16 mouse cellular contexts compared by ENCODE assay signal in the genomic region with DNA sequence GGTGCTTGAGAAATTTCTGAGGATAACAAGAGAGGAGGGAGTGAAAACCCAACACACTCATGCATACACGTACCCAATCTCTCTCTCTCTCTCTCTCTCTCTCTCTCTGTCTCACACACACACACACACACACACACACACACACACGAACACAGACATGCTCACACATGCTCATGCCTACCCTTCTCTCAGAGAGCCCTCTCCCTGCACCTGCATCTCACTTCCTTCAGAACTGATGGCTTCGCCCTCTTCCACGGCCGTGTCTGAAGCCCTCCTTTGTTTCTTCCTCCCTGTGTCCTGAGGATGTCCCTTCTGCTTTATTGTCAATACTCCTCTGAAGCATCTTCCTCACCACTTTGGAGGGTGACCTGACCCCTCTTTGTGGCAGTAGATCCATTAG. TPM values are rescaled to one million over a fixed set of nuclear protein-coding genes. Genes with fewer than 3 reads are reported as not detected.
DNase-seq lines count a peak whose midpoint lies in the region; ATAC-seq lines count a peak whose summit lies in the region.
"Had no signal": no experiment of that assay in that cellular context is flagged by ENCODE, and none has a peak within 500 bp of the region (broad histone marks: within the 10 kb centered on the region; RNA-seq: fewer than 3 reads in every experiment).

No protein-coding gene starts in this region.

- H3K4me1 ChIP-seq in neural tube, embryonic 12.5 days, result peaks cover 25% of the 10 kb centered on the region
- H3K4me1 ChIP-seq in hindbrain, embryonic 11.5 days (replicated peaks; ENCODE audit: control insufficient read depth, insufficient read depth, low read length), result peaks cover 11% of the 10 kb centered on the region
- peaks cover 24% of the 10 kb centered on the region for H3K4me1 ChIP-seq in midbrain, embryonic 11.5 days (ENCODE audit: control insufficient read depth, insufficient read depth, low read length)
- H3K4me1 ChIP-seq: liver, embryonic 12.5 days had no signal

- WGBS in neural tube, embryonic 12.5 days, result 42% methylated on average over 5 of the region's 5 CpGs
- 29% methylated on average over 5 of the region's 5 CpGs for WGBS in hindbrain, embryonic 11.5 days
- WGBS in midbrain, embryonic 11.5 days, result 32% methylated on average over 5 of the region's 5 CpGs

- H3K4me3 ChIP-seq in neural tube, embryonic 12.5 days, result no peak overlapping the region
- H3K4me3 ChIP-seq in hindbrain, embryonic 11.5 days (ENCODE audit: low read depth, low read length), result no peak overlapping the region
- no peak overlapping the region for H3K4me3 ChIP-seq in midbrain, embryonic 11.5 days (ENCODE audit: low read depth, low read length)
- H3K4me3 ChIP-seq: intestine, embryonic 15.5 days; liver, embryonic 12.5 days had no signal

- no peak overlapping the region for H3K4me2 ChIP-seq in neural tube, embryonic 12.5 days (replicated peaks)
- no peak overlapping the region for H3K4me2 ChIP-seq in hindbrain, embryonic 11.5 days (replicated peaks; ENCODE audit: low read depth, low read length)
- H3K4me2 ChIP-seq in midbrain, embryonic 11.5 days, result no peak overlapping the region
- H3K4me2 ChIP-seq: intestine, embryonic 15.5 days; liver, embryonic 12.5 days had no signal

- DNase-seq in neural tube, embryonic 10.5 days (ENCODE audit: extremely low spot score, low spot score), result no peak
- DNase-seq in hindbrain, embryonic 11.5 days (ENCODE audit: low spot score), result peak; percentile 15
- no peak for DNase-seq in midbrain, embryonic 11.5 days (ENCODE audit: low spot score, missing footprints)
- no peak for DNase-seq in yolk sac, embryonic 10.5 days (ENCODE audit: low spot score)
- DNase-seq in thymus, adult 18-20 months, result no peak
- DNase-seq in left cerebral cortex, adult 18-20 months (ENCODE audit: low spot score in 2 of 2), result no peak
- no peak for DNase-seq in gastrocnemius, postnatal 25 days
- DNase-seq: B cell, adult 2 months; cerebellum, adult 8-10 months had no signal

- H3K9ac ChIP-seq in neural tube, embryonic 12.5 days, result no peak overlapping the region
- H3K9ac ChIP-seq in hindbrain, embryonic 11.5 days (ENCODE audit: low read depth, low read length), result no peak overlapping the region; the same call in 1 of the 2 replicates
- H3K9ac ChIP-seq in midbrain, embryonic 11.5 days (ENCODE audit: low read length), result no peak overlapping the region
- H3K9ac ChIP-seq: intestine, embryonic 15.5 days; liver, embryonic 12.5 days had no signal

- peak overlapping the region; percentile 37; the same call in 1 of the 2 replicates for H3K27ac ChIP-seq in neural tube, embryonic 12.5 days
- H3K27ac ChIP-seq in hindbrain, embryonic 11.5 days (ENCODE audit: low read depth, low read length), result peak overlapping the region; percentile 60; the same call in 1 of the 2 replicates
- no peak overlapping the region for H3K27ac ChIP-seq in midbrain, embryonic 11.5 days (ENCODE audit: low read depth, low read length)
- H3K27ac ChIP-seq: intestine, embryonic 15.5 days; liver, embryonic 12.5 days; stomach, postnatal 0 days had no signal

- H3K27me3 ChIP-seq in neural tube, embryonic 12.5 days (replicated peaks), result no peaks in the 10 kb centered on the region
- peaks cover 2% of the 10 kb centered on the region; the same call in 1 of the 2 replicates for H3K27me3 ChIP-seq in hindbrain, embryonic 11.5 days (ENCODE audit: control insufficient read depth, insufficient read depth, low read length)
- H3K27me3 ChIP-seq in midbrain, embryonic 11.5 days (ENCODE audit: control insufficient read depth, insufficient read depth, low read length), result no peaks in the 10 kb centered on the region
- H3K27me3 ChIP-seq: intestine, embryonic 15.5 days had no signal

- no peaks in the 10 kb centered on the region for H3K36me3 ChIP-seq in neural tube, embryonic 12.5 days
- H3K36me3 ChIP-seq in hindbrain, embryonic 11.5 days (ENCODE audit: control insufficient read depth, insufficient read depth, low read length), result no peaks in the 10 kb centered on the region
- H3K36me3 ChIP-seq in midbrain, embryonic 11.5 days (ENCODE audit: control insufficient read depth, insufficient read depth, low read length), result no peaks in the 10 kb centered on the region
- H3K36me3 ChIP-seq: intestine, embryonic 15.5 days; liver, embryonic 12.5 days had no signal

- H3K9me3 ChIP-seq in neural tube, embryonic 12.5 days, result no peaks in the 10 kb centered on the region
- no peaks in the 10 kb centered on the region for H3K9me3 ChIP-seq in hindbrain, embryonic 11.5 days (ENCODE audit: control insufficient read depth, low read length)
- H3K9me3 ChIP-seq in midbrain, embryonic 11.5 days (ENCODE audit: control insufficient read depth, low read length), result no peaks in the 10 kb centered on the region
- H3K9me3 ChIP-seq: intestine, embryonic 15.5 days; liver, embryonic 12.5 days had no signal

- no peak for ATAC-seq in neural tube, embryonic 12.5 days (ENCODE audit: low FRiP score, low read depth)
- no peak for ATAC-seq in hindbrain, embryonic 11.5 days (ENCODE audit: low FRiP score)
- 0 out of 2 replicates have a peak, but pooled peaks have one; percentile 20 for ATAC-seq in midbrain, embryonic 11.5 days (ENCODE audit: low FRiP score)
- ATAC-seq: liver, embryonic 12.5 days had no signal

RNA-seq across cellular contexts. Expression of a gene that starts 56.4 kb away (rescaled TPM):
- polyA plus RNA-seq in neural tube, embryonic 12.5 days (2016; fragmentation: Nextera tagmentation; extraction: Ambion mirVana), result 0.08 TPM in 1 of 2 replicates, not detected in the other
- polyA plus RNA-seq in hindbrain, embryonic 11.5 days (2014; fragmentation: Nextera tagmentation; extraction: Ambion mirVana), result not detected in 2 replicates
- polyA plus RNA-seq in midbrain, embryonic 11.5 days (2014; fragmentation: Nextera tagmentation; extraction: Ambion mirVana), result 0.25 TPM in 1 of 2 replicates, not detected in the other
- total RNA-seq in left cerebral cortex, adult 18-20 months (2021), result under 1 TPM in 1 of 2 experiments, not detected in 1; 0.19 TPM
- not detected for total RNA-seq in gastrocnemius, postnatal 25 days (2021)
- total RNA-seq: MEL had no signal
- polyA plus RNA-seq: gonadal fat pad, adult 2 months; heart, embryonic 16.5 days; intestine, embryonic 15.5 days; liver, embryonic 12.5 days; stomach, postnatal 0 days had no signal
